Mouse (Mus musculus): Measurements from ENCODE around the gene Nicn1.
A peak's percentile ranks its signal among the peaks of the same experiment; 100 is the strongest.

GRCm38 (mm10) chr9:108341139-108341475 lies 50.9 kb downstream of the Nicn1 start:
- TF ChIP-seq POLR2A (IDR thresholded peaks at IDR 0.05; ENCODE audit: low read depth, low read length) (peak; percentile 40; the same call in 1 of the 2 replicates), CTCF (IDR thresholded peaks at IDR 0.05; ENCODE audit: borderline replicate concordance, insufficient read depth, low read length) (no peak)
